Mouse (Mus musculus) myocyte (in vitro differentiated cells): ENCODE data around the gene Exosc7. TPM values are rescaled to one million over a fixed set of nuclear protein-coding genes. Genes with fewer than 3 reads are reported as not detected.

ENCODE experiments used
- H3K27me3 ChIP-seq: one replicate; pipeline ENCODE4 v1.6.1; 2011; ENCODE audit not compliant: control insufficient read depth, insufficient read depth, insufficient read length
- H3K36me3 ChIP-seq: one replicate; pipeline ENCODE4 v1.6.1; 2011; ENCODE audit not compliant: control insufficient read depth, insufficient read depth
- H3K4me2 ChIP-seq: one replicate; pipeline ENCODE4 v1.6.1; 2011; ENCODE audit warnings: low read depth, control low read depth
- H3K4me3 ChIP-seq: one replicate; pipeline ENCODE4 v1.5.1; 2011; ENCODE audit warnings: mild to moderate bottlenecking, control low read depth, moderate library complexity
- H3K79me2 ChIP-seq: one replicate; pipeline ENCODE4 v1.6.1; 2011; ENCODE audit not compliant: control insufficient read depth, insufficient read depth
- H3ac ChIP-seq: one replicate; pipeline ENCODE4 v1.6.1; 2011; ENCODE audit not compliant: control insufficient read depth, insufficient read length
- CEBPB ChIP-seq: IDR thresholded peaks from 2 replicates; pipeline ENCODE4 v1.6.1; 2011; ENCODE audit warnings: mild to moderate bottlenecking, moderate library complexity; ENCODE audit not compliant: poor library complexity, insufficient read depth, severe bottlenecking
- E2F4 ChIP-seq: IDR thresholded peaks from one replicate; pipeline ENCODE4 v1.6.1; 2011; ENCODE audit warnings: mild to moderate bottlenecking, control low read depth, moderate library complexity; ENCODE audit not compliant: insufficient read depth
- MAX ChIP-seq: IDR thresholded peaks from one replicate; pipeline ENCODE4 v1.6.1; 2011; ENCODE audit warnings: low read depth, mild to moderate bottlenecking, control low read depth
- MYOD1 ChIP-seq, 3 experiments: IDR thresholded peaks; one replicate each; pipeline ENCODE4 v1.6.1; 2011; ENCODE audit warnings: control low read depth in 2 of 3, low read depth in 2 of 3, mild to moderate bottlenecking in 2 of 3, moderate library complexity in 1 of 3; ENCODE audit not compliant: insufficient read length in 2 of 3, control insufficient read depth in 1 of 3
- MYOG ChIP-seq, 3 experiments: IDR thresholded peaks; one replicate each; pipeline ENCODE4 v1.6.1; 2011; ENCODE audit warnings: control low read depth in 2 of 3, low read depth in 2 of 3, mild to moderate bottlenecking in 2 of 3; ENCODE audit not compliant: insufficient read length in 2 of 3, control insufficient read depth in 1 of 3, insufficient read depth in 1 of 3
- POLR2A ChIP-seq: IDR thresholded peaks from one replicate; pipeline ENCODE4 v1.6.1; 2011; ENCODE audit warnings: low read depth, mild to moderate bottlenecking, control low read depth, moderate library complexity; ENCODE audit not compliant: insufficient read length
- POLR2AphosphoS2 ChIP-seq: IDR thresholded peaks from one replicate; pipeline ENCODE4 v1.6.1; 2011; ENCODE audit warnings: low read depth, control low read depth; ENCODE audit not compliant: insufficient read length
- REST ChIP-seq: IDR thresholded peaks from one replicate; pipeline ENCODE4 v1.6.1; 2011; ENCODE audit warnings: mild to moderate bottlenecking, control low read depth, moderate library complexity; ENCODE audit not compliant: insufficient read depth, insufficient read length
- SRF ChIP-seq: IDR thresholded peaks from one replicate; pipeline ENCODE4 v1.6.1; 2011; ENCODE audit warnings: low read depth; ENCODE audit not compliant: control insufficient read depth, insufficient read length
- TCF12 ChIP-seq: IDR thresholded peaks from one replicate; pipeline ENCODE4 v1.6.1; 2011; ENCODE audit warnings: mild to moderate bottlenecking, control low read depth; ENCODE audit not compliant: poor library complexity, insufficient read depth, severe bottlenecking
- TCF3 ChIP-seq: IDR thresholded peaks from one replicate; pipeline ENCODE4 v1.6.1; 2011; ENCODE audit warnings: low read depth, control low read depth; ENCODE audit not compliant: insufficient read length
- USF1 ChIP-seq: IDR thresholded peaks from one replicate; pipeline ENCODE4 v1.6.1; 2011; ENCODE audit warnings: low read depth, mild to moderate bottlenecking, control low read depth, moderate library complexity
- polyA plus RNA-seq: library from polyadenylated mRNA; unstranded; fragments of >200 nt; fragmentation: generic; extraction: Trizol; gene quantifications from one replicate; pipeline ENCODE4 v1.2.1, GENCODE M21; 2012; ENCODE audit warnings: missing spikeins

Exosc7 gene
- polyA plus RNA-seq, 1 experiment = 28.2 TPM

DNA sequence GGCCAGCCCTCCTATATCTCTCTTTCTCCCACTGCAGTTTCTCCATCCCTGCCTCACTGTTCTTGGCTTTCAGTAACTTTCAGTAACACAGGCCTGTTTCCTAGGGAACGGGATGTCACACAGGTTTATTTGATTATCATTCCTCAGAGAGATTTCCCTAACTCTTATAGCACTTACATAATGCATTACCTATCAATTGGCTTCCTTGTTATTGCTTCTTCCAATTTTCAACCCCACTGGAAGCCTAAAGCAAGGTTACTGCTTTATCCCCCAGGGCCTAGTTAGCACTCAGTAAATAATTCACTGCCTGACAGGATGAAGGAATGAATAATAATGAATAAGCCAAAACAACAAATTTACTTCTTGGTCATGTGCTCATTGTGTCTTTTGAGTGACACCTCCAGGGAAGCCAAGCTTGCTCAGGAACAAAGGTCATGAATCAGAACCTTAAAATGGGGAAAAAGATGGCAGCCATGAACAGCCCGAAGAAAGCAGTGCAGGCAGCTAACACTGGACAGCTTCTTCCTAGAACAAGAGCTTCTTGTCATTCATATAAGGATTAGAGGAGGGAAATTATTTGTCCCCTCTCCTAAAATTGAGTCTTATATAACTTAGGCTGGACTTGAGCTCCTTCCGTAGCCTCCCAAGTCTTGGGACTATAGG is 52.9 kb downstream of the Exosc7 start:
- Histone ChIP-seq H3K79me2 (no peaks in the 10 kb centered on the region), H3K4me2 (no peak overlapping the region), H3ac (no peak overlapping the region), H3K27me3 (no peaks in the 10 kb centered on the region), H3K4me3 (no peak overlapping the region), H3K36me3 (no peaks in the 10 kb centered on the region)
- TF ChIP-seq POLR2A (no peak), TCF3 (no peak), POLR2AphosphoS2 (no peak), MYOD1 (IDR thresholded peaks at IDR 0.05; ENCODE audit: control insufficient read depth in 1 of 3, insufficient read length in 2 of 3, low read depth in 2 of 3) (no peak), MYOG (IDR thresholded peaks at IDR 0.05; ENCODE audit: control insufficient read depth in 1 of 3, insufficient read depth in 1 of 3, insufficient read length in 2 of 3, low read depth in 2 of 3) (no peak), CEBPB (no peak), E2F4 (no peak), USF1 (no peak), TCF12 (no peak), MAX (no peak), REST (no peak), SRF (no peak)

- H3ac ChIP-seq = no peak overlapping the region
- H3K36me3 ChIP-seq = no peaks in the 10 kb centered on the region
- no peaks in the 10 kb centered on the region for H3K27me3 ChIP-seq
- TF ChIP-seq USF1 = no peak
- TF ChIP-seq MAX = no peak
- no peak for TF ChIP-seq MYOG (IDR thresholded peaks at IDR 0.05; ENCODE audit: control insufficient read depth in 1 of 3, insufficient read depth in 1 of 3, insufficient read length in 2 of 3, low read depth in 2 of 3)
- no peak for TF ChIP-seq TCF12
- TF ChIP-seq CEBPB = no peak
- no peak for TF ChIP-seq POLR2A
- no peaks in the 10 kb centered on the region for H3K79me2 ChIP-seq
- no peak overlapping the region for H3K4me3 ChIP-seq
- H3K4me2 ChIP-seq = no peak overlapping the region
These were observed 60.7 kb downstream of the Exosc7 start for GRCm38 (mm10) chr9:123173760-123174159.

GRCm38 (mm10) chr9:123174356-123174755 is 61.3 kb downstream of the Exosc7 start:
- TF ChIP-seq USF1 (no peak), MAX (no peak), REST (no peak), TCF3 (no peak), TCF12 (no peak), POLR2AphosphoS2 (no peak), MYOD1 (IDR thresholded peaks at IDR 0.05; ENCODE audit: control insufficient read depth in 1 of 3, insufficient read length in 2 of 3, low read depth in 2 of 3) (no peak)
- H3K79me2 ChIP-seq = no peaks in the 10 kb centered on the region

DNA sequence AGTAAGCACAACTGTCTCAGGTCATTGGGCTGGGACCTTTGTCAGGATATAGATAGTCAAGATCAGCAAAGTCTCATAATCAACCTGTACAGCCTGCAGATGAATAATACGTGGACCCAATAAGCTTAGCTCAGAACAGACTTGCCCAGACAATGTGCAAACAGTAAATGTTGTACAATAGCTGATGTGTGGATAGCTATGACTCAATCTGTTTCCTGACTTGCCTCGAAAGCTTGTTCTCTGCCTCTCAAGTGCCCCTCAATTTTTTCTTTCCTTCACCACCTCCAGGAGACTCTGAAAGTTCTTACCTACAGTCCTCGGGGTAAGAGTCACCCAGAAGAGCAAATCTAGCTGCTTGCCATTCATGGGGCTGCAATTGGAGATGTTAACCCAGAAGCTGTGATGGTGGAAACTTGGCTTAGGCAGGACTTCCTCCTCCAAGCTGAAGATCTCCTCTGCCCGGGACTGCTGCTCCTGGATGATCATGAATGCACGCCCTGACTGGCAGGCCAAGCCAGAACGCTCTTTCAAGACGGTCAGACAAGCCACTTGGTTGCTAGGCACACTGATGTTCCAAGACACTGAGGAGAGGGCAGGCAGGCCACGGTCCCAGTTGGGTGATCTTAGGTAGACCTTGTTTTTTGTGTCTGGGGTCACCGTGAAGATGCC is 64.5 kb downstream of the Exosc7 start:
- Histone ChIP-seq H3K79me2 (no peaks in the 10 kb centered on the region), H3K4me3 (no peak overlapping the region), H3K27me3 (no peaks in the 10 kb centered on the region), H3K4me2 (no peak overlapping the region), H3K36me3 (no peaks in the 10 kb centered on the region), H3ac (no peak overlapping the region)
- no peak for TF ChIP-seq POLR2AphosphoS2
- TF ChIP-seq REST = no peak
- TF ChIP-seq MAX = no peak
- no peak for TF ChIP-seq MYOD1 (IDR thresholded peaks at IDR 0.05; ENCODE audit: control insufficient read depth in 1 of 3, insufficient read length in 2 of 3, low read depth in 2 of 3)
- no peak for TF ChIP-seq USF1
- no peak for TF ChIP-seq MYOG (IDR thresholded peaks at IDR 0.05; ENCODE audit: control insufficient read depth in 1 of 3, insufficient read depth in 1 of 3, insufficient read length in 2 of 3, low read depth in 2 of 3)
- no peak for TF ChIP-seq POLR2A
- no peak for TF ChIP-seq CEBPB

More at GRCm38 (mm10) chr9:123174356-123174755, 61.3 kb downstream of the Exosc7 start:
- no peaks in the 10 kb centered on the region for H3K36me3 ChIP-seq
- H3ac ChIP-seq = no peak overlapping the region
- H3K27me3 ChIP-seq = no peaks in the 10 kb centered on the region
- H3K4me2 ChIP-seq = no peak overlapping the region
- H3K4me3 ChIP-seq = no peak overlapping the region

GRCm38 (mm10) chr9:123180003-123180402 is 67.0 kb downstream of the Exosc7 start:
- no peak overlapping the region for H3K4me2 ChIP-seq
- TF ChIP-seq E2F4 (no peak), TCF3 (no peak), SRF (no peak), MYOG (IDR thresholded peaks at IDR 0.05; ENCODE audit: control insufficient read depth in 1 of 3, insufficient read depth in 1 of 3, insufficient read length in 2 of 3, low read depth in 2 of 3) (no peak), MYOD1 (IDR thresholded peaks at IDR 0.05; ENCODE audit: control insufficient read depth in 1 of 3, insufficient read length in 2 of 3, low read depth in 2 of 3) (no peak)
- H3K4me3 ChIP-seq = no peak overlapping the region
- no peaks in the 10 kb centered on the region for H3K79me2 ChIP-seq
- H3K27me3 ChIP-seq = no peaks in the 10 kb centered on the region
- no peaks in the 10 kb centered on the region for H3K36me3 ChIP-seq
- H3ac ChIP-seq = no peak overlapping the region
